Mouse (Mus musculus): Measurements from ENCODE around the gene Mri1. TPM values are rescaled to one million over a fixed set of nuclear protein-coding genes. Genes with fewer than 3 reads are reported as not detected.

Mri1 gene
- polyA plus RNA-seq, 2 experiments = 49.3 to 58.1 TPM

DNA sequence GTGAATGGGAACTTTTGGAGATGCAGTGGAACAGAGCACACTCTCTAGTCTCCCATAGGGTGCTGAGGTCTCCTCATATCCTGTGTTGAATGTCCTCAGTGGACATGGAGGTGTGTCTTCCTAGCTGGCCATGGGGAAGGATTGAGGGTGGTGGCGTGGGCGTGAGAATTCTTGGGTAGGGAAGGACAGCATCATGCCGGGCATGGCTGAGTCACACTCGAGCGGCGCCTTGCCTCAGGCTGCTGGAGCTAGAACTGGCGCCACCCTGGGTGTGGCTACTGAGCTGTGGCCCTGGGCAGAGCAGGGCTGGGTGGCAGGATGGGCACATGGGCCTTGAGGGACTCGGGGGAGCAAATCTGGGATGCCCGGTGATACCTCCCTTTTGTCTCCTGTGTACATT lies 54.7 kb downstream of the Mri1 start:
- Histone ChIP-seq H3K27ac (replicated peaks; ENCODE audit: low read depth, low read length) (peak overlapping the region; percentile 99), H3K9me3 (ENCODE audit: control insufficient read depth, low read length) (no peaks in the 10 kb centered on the region), H3K4me1 (ENCODE audit: control insufficient read depth, insufficient read depth, low read length) (peaks cover 51% of the 10 kb centered on the region), H3K9ac (ENCODE audit: low read depth, low read length, severe bottlenecking) (0 out of 2 replicates have a peak overlapping the region, but pooled peaks have one; percentile 90), H3K36me3 (ENCODE audit: control insufficient read depth, insufficient read depth, low read length) (peaks cover 26% of the 10 kb centered on the region), H3K4me2 (replicated peaks; ENCODE audit: low read depth, low read length, severe bottlenecking) (peak overlapping the region; percentile 96), H3K4me3 (replicated peaks; ENCODE audit: low read length) (peak overlapping the region; percentile 77), H3K27me3 (ENCODE audit: control insufficient read depth, insufficient read depth, low read length) (no peaks in the 10 kb centered on the region)
- no peak for TF ChIP-seq POLR2A (IDR thresholded peaks at IDR 0.05; ENCODE audit: borderline replicate concordance, extremely low read depth, insufficient read depth, insufficient read length)
- DNase-seq (ENCODE audit: low spot score) (no peak), ATAC-seq (ENCODE audit: low FRiP score, low read depth) (no peak)
- 87% methylated on average over 9 of the region's 9 CpGs for WGBS

DNA sequence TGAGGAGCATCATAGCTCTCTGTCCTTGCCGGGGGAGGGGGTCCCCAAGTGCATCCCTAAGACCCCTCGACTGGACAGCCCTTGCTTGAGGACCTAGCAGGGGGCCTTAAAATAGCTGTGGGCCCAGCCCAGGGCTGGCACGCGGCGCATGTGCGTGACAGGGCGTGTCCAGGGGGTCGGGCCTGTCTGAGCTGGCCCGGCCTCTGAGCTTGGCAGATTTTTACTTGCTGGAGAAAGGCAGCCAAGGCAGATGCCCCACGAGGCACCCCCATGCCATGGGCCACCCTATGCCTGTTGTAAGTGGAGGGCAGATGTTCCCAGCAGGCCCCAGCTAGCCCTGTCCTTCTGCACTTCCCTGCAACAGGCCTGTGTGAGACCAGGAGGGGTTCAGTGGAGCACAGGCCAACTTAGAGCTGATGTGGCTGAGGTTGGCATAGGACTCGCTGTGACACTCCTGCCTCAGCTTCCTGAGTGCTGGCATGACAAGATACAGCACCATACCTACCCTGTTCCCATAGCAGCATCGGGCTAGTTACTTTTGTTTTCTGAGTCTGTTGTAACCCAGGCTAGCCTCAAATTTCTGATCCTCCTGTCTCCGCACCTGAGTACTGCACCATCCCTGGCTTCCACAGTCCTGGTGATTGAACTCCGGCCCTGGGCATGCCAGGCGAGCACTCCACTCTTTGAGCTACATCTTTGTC lies 55.4 kb downstream of the Mri1 start:
- H3K36me3 ChIP-seq (ENCODE audit: control insufficient read depth, insufficient read depth, low read length) = peaks cover 18% of the 10 kb centered on the region
- peak overlapping the region; percentile 90 for H3K9ac ChIP-seq (ENCODE audit: low read depth, low read length, severe bottlenecking)
- DNase-seq (ENCODE audit: low spot score) (peak; percentile 42), ATAC-seq (ENCODE audit: low FRiP score, low read depth) (no peak)
- H3K4me3 ChIP-seq (replicated peaks; ENCODE audit: low read length) = peak overlapping the region; percentile 77
- peaks cover 48% of the 10 kb centered on the region for H3K4me1 ChIP-seq (ENCODE audit: control insufficient read depth, insufficient read depth, low read length)
- peak overlapping the region; percentile 96 for H3K4me2 ChIP-seq (replicated peaks; ENCODE audit: low read depth, low read length, severe bottlenecking)
- 42% methylated on average over 13 of the region's 15 CpGs for WGBS
- no peaks in the 10 kb centered on the region for H3K27me3 ChIP-seq (ENCODE audit: control insufficient read depth, insufficient read depth, low read length)
- H3K9me3 ChIP-seq (ENCODE audit: control insufficient read depth, low read length) = no peaks in the 10 kb centered on the region
- peak overlapping the region; percentile 99 for H3K27ac ChIP-seq (replicated peaks; ENCODE audit: low read depth, low read length)
- no peak for TF ChIP-seq POLR2A (IDR thresholded peaks at IDR 0.05; ENCODE audit: borderline replicate concordance, extremely low read depth, insufficient read depth, insufficient read length)

DNA sequence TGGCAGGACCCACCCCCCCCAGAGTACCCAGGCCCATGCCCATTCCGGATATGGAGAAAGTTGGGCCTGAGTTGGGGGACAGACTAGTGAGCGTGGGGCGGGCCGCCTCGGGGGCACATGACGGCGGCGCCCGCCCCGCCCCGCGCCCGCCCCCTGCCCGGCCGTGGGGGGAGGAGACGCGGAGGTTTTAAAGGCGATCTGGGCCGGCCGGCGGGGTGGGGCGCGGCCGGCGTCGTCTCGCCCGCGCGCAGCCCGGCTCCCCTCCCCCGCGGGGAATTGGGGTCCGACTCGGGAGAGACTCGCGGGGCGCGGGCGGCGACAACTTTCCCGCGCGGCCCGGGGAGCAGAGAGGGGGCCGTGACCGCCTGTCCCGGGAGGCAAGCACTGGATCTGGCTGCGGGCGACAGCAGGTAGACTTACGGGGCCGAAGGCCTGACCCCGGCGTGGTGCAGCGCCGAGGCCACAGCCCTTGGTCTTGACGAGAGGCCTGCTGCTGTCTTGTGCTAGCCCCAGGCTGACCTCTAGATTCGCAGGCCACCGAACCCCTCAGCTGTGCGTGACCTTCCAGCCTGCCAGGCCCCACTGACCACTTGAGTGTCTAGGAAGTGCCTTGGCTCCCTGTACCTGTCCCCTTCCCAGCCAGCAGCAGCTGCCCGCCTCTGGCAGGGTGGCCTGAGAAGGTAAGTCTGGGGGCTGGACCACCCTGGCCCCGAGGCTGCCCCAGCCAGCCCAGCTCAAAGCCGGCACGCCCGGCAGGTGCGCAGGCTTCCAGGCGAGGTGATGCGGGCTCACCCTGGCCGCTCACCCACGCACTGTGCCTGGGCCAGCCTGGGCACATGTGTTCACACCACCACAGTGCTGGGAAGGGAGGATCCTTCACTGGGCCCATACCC lies 56.2 kb downstream of the Mri1 start:
- peak; percentile 82 for DNase-seq (ENCODE audit: low spot score)
- TF ChIP-seq POLR2A (IDR thresholded peaks at IDR 0.05; ENCODE audit: borderline replicate concordance, extremely low read depth, insufficient read depth, insufficient read length) = peak; percentile 55; the same call in 1 of the 2 replicates
- Histone ChIP-seq H3K27me3 (ENCODE audit: control insufficient read depth, insufficient read depth, low read length) (no peaks in the 10 kb centered on the region), H3K9ac (ENCODE audit: low read depth, low read length, severe bottlenecking) (peak overlapping the region; percentile 90), H3K9me3 (ENCODE audit: control insufficient read depth, low read length) (no peaks in the 10 kb centered on the region), H3K4me3 (replicated peaks; ENCODE audit: low read length) (peak overlapping the region; percentile 77), H3K4me1 (ENCODE audit: control insufficient read depth, insufficient read depth, low read length) (peaks cover 48% of the 10 kb centered on the region), H3K4me2 (replicated peaks; ENCODE audit: low read depth, low read length, severe bottlenecking) (peak overlapping the region; percentile 96), H3K36me3 (ENCODE audit: control insufficient read depth, insufficient read depth, low read length) (peaks cover 12% of the 10 kb centered on the region), H3K27ac (replicated peaks; ENCODE audit: low read depth, low read length) (peak overlapping the region; percentile 99)
- 7% methylated on average over 21 of the region's 70 CpGs for WGBS
- peak; percentile 38; the same call in 1 of the 2 replicates for ATAC-seq (ENCODE audit: low FRiP score, low read depth)

DNA sequence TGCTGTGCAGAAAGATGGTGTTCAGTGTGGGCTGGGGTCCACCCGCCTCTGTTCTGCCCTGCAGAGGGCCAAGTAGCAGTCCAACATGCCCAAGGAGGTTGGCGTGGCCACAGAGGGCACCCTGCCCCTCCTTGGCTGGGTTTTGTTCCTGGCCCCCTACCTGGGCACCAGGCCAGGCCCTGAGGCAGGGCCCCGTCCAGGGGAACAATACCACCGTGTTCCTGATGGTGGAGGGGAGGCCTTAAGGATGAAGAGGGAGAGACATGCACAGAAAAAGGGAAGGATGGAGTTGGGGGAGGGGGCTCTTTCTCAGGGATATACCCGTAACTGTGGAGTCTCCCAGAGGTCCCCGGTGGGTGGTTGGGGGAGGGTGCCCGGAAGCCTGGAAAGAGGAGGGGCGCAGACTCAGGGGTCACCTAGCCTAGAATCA lies 57.0 kb downstream of the Mri1 start:
- H3K27me3 ChIP-seq (ENCODE audit: control insufficient read depth, insufficient read depth, low read length) = no peaks in the 10 kb centered on the region
- peak overlapping the region; percentile 77 for H3K4me3 ChIP-seq (replicated peaks; ENCODE audit: low read length)
- peak overlapping the region; percentile 96 for H3K4me2 ChIP-seq (replicated peaks; ENCODE audit: low read depth, low read length, severe bottlenecking)
- DNase-seq (ENCODE audit: low spot score) (no peak), ATAC-seq (ENCODE audit: low FRiP score, low read depth) (no peak)
- H3K9ac ChIP-seq (ENCODE audit: low read depth, low read length, severe bottlenecking) = peak overlapping the region; percentile 90
- no peaks in the 10 kb centered on the region for H3K9me3 ChIP-seq (ENCODE audit: control insufficient read depth, low read length)
- H3K36me3 ChIP-seq (ENCODE audit: control insufficient read depth, insufficient read depth, low read length) = peaks cover 7% of the 10 kb centered on the region
- TF ChIP-seq POLR2A (IDR thresholded peaks at IDR 0.05; ENCODE audit: borderline replicate concordance, extremely low read depth, insufficient read depth, insufficient read length) = no peak
- 20% methylated on average over 8 of the region's 8 CpGs for WGBS
- peaks cover 48% of the 10 kb centered on the region for H3K4me1 ChIP-seq (ENCODE audit: control insufficient read depth, insufficient read depth, low read length)
- peak overlapping the region; percentile 99 for H3K27ac ChIP-seq (replicated peaks; ENCODE audit: low read depth, low read length)

MicroRNA genes within 50 kb of the gene (microRNA counts, 519-probe panel; counts per million panel counts)
- 4,551 counts per million, percentile 90 among the panel's probes with 10 or more counts for microRNA mmu-miR-23a
- microRNA mmu-miR-27a = 4,901 counts per million, percentile 94 among the panel's probes with 10 or more counts

Small RNA genes lying within 50 kb of the gene (microRNA-seq; reads per million reads assigned to microRNA genes)
- 21,112 reads per million, percentile 97 among the genes with 10 or more reads in this experiment for gene Mir23a
- gene Mir24-2 = not detected
- 542 reads per million, percentile 66 among the genes with 10 or more reads in this experiment for gene Mir27a
- not detected for gene Mir3074-2

Other genes with a start within 250 kb of the Mri1 start
- 0.35 and 1.1 TPM in 2 replicates for gene 2210011C24Rik, start 245.2 kb downstream of the Mri1 start, polyA plus RNA-seq (2012; rRNA removed)
- 0.44 and 2.0 TPM in 2 replicates for gene 2210011C24Rik, start 245.2 kb downstream of the Mri1 start, polyA plus RNA-seq (2014; fragmentation: Nextera tagmentation; extraction: Ambion mirVana)
- gene Palm3, start 235.9 kb downstream of the Mri1 start, polyA plus RNA-seq (2012; rRNA removed) = 4.5 and 8.6 TPM in 2 replicates
- 3.0 and 4.6 TPM in 2 replicates for gene Palm3, start 235.9 kb downstream of the Mri1 start, polyA plus RNA-seq (2014; fragmentation: Nextera tagmentation; extraction: Ambion mirVana)
- gene Il27ra, start 214.7 kb downstream of the Mri1 start, polyA plus RNA-seq (2012; rRNA removed) = 2.1 and 2.3 TPM in 2 replicates
- gene Il27ra, start 214.7 kb downstream of the Mri1 start, polyA plus RNA-seq (2014; fragmentation: Nextera tagmentation; extraction: Ambion mirVana) = 0.78 and 0.79 TPM in 2 replicates
- not detected in 2 replicates for gene Rln3, start 212.3 kb downstream of the Mri1 start, polyA plus RNA-seq (2012; rRNA removed)
- not detected in 2 replicates for gene Rln3, start 212.3 kb downstream of the Mri1 start, polyA plus RNA-seq (2014; fragmentation: Nextera tagmentation; extraction: Ambion mirVana)
- 2.2 and 2.6 TPM in 2 replicates for gene Gm10643, start 192.2 kb downstream of the Mri1 start, polyA plus RNA-seq (2012; rRNA removed)
- gene Gm10643, start 192.2 kb downstream of the Mri1 start, polyA plus RNA-seq (2014; fragmentation: Nextera tagmentation; extraction: Ambion mirVana) = 2.0 and 2.1 TPM in 2 replicates
- gene Rfx1, start 190.5 kb downstream of the Mri1 start, polyA plus RNA-seq (2012; rRNA removed) = 30.4 and 39.4 TPM in 2 replicates
- gene Rfx1, start 190.5 kb downstream of the Mri1 start, polyA plus RNA-seq (2014; fragmentation: Nextera tagmentation; extraction: Ambion mirVana) = 9.8 and 12.8 TPM in 2 replicates
- gene Dcaf15, start 152.6 kb downstream of the Mri1 start, polyA plus RNA-seq (2012; rRNA removed) = 79.5 and 103 TPM in 2 replicates
- 8.7 and 11.5 TPM in 2 replicates for gene Dcaf15, start 152.6 kb downstream of the Mri1 start, polyA plus RNA-seq (2014; fragmentation: Nextera tagmentation; extraction: Ambion mirVana)
- gene Podnl1, start 131.3 kb downstream of the Mri1 start, polyA plus RNA-seq (2012; rRNA removed) = 4.9 and 6.7 TPM in 2 replicates
- gene Podnl1, start 131.3 kb downstream of the Mri1 start, polyA plus RNA-seq (2014; fragmentation: Nextera tagmentation; extraction: Ambion mirVana) = 1.3 and 1.5 TPM in 2 replicates
- gene Cc2d1a, start 109.4 kb downstream of the Mri1 start, polyA plus RNA-seq (2012; rRNA removed) = 30.9 and 34.3 TPM in 2 replicates
- 21.6 and 22.9 TPM in 2 replicates for gene Cc2d1a, start 109.4 kb downstream of the Mri1 start, polyA plus RNA-seq (2014; fragmentation: Nextera tagmentation; extraction: Ambion mirVana)
- gene 4930432K21Rik, start 109.3 kb downstream of the Mri1 start, polyA plus RNA-seq (2012; rRNA removed) = 1.7 TPM in 2 replicates
- 0.44 and 0.72 TPM in 2 replicates for gene 4930432K21Rik, start 109.3 kb downstream of the Mri1 start, polyA plus RNA-seq (2014; fragmentation: Nextera tagmentation; extraction: Ambion mirVana)
- 3.0 and 4.8 TPM in 2 replicates for gene Nanos3, start 72.1 kb downstream of the Mri1 start, polyA plus RNA-seq (2012; rRNA removed)
- gene Nanos3, start 72.1 kb downstream of the Mri1 start, polyA plus RNA-seq (2014; fragmentation: Nextera tagmentation; extraction: Ambion mirVana) = 5.4 and 5.8 TPM in 2 replicates
- 23.8 and 35.1 TPM in 2 replicates for gene Zswim4, start 20.3 kb downstream of the Mri1 start, polyA plus RNA-seq (2012; rRNA removed)
- gene Zswim4, start 20.3 kb downstream of the Mri1 start, polyA plus RNA-seq (2014; fragmentation: Nextera tagmentation; extraction: Ambion mirVana) = 13.9 and 17.1 TPM in 2 replicates
- 173 and 221 TPM in 2 replicates for gene D8Ertd738e, start 7.6 kb downstream of the Mri1 start, polyA plus RNA-seq (2012; rRNA removed)
- 374 and 380 TPM in 2 replicates for gene D8Ertd738e, start 7.6 kb downstream of the Mri1 start, polyA plus RNA-seq (2014; fragmentation: Nextera tagmentation; extraction: Ambion mirVana)
- 38.0 and 39.5 TPM in 2 replicates for gene Ccdc130, start 13.1 kb upstream of the Mri1 start, polyA plus RNA-seq (2012; rRNA removed)
- gene Ccdc130, start 13.1 kb upstream of the Mri1 start, polyA plus RNA-seq (2014; fragmentation: Nextera tagmentation; extraction: Ambion mirVana) = 16.5 and 19.1 TPM in 2 replicates
- 20.1 and 24.3 TPM in 2 replicates for gene Cacna1a, start 131.1 kb upstream of the Mri1 start, polyA plus RNA-seq (2012; rRNA removed)
- 6.8 and 8.7 TPM in 2 replicates for gene Cacna1a, start 131.1 kb upstream of the Mri1 start, polyA plus RNA-seq (2014; fragmentation: Nextera tagmentation; extraction: Ambion mirVana)

Data from limb, embryonic 14.5 days (tissue).